Mouse (Mus musculus): ENCODE results near the gene Fam229b.

The Fam229b gene

DNA sequence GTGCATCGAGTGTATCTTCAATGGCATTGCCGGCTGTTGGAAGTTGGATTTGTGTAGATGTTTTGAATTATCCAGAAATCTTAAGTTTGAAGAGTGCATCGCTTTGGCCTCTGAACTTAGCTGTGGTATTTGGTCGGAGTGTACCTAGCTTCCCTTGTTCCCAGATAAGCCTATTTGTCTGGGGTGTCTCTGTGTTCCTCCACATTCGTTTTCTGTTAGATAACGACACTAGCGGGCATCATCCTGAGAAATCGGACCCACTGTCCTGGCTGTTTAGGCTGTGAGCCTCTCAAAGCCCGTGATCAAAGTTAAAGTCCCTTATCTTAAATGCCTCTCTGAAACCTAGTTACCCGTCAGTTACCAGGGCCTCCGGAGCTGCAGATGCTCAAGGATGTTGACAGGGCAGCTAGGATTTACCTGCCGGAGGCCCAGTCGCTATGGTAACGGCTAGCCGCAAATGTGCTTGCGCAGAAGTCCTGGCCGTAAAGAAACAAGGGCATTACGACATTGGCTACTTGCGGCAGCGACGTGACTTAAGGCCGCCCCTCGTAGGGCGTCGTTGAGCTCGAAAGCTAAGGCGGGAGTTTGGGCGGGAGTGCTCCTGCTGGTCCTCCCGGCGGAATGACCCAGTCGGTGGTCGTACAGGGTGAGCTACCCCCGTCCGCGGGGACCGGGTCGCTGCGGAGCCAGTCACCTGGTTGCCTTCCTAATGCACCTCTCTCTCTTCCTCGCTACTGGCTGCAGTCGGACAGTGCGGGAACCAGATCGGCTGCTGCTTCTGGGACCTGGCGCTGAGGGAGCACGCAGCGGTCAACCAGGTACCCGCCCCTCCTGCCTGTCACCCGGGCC lies at the start of gene Fam229b, which contains the start of gene Tube1:
TSS of gene Fam229b (minus strand) at position 453 of the 849 bp plus-strand sequence.
TSS of gene Tube1 (plus strand) at position 515 of the 849 bp plus-strand sequence.
- DNase-seq (ENCODE audit: low read depth, low spot score): peak; percentile 94

DNA sequence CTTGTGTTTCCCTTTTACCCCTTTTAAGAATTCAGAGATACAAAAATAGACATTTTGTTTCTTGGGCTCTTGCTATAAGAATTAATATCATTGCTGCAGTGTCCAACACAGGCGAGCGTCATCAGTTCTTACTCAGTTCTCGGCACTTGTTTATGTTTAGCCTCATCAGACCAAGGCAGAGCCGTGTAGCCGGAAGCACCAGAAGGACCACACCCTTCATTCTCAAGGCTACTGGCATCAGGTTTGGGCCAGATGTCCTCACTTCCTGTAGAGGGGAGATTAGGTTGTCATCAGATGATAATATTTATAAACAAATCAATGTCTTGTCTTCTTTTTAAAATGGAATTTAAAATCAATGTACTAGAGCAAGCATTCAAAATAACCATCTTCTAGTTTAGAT lies 43.3 kb upstream of the Fam229b start:
- no peak for DNase-seq (ENCODE audit: low read depth, low spot score)

DNA sequence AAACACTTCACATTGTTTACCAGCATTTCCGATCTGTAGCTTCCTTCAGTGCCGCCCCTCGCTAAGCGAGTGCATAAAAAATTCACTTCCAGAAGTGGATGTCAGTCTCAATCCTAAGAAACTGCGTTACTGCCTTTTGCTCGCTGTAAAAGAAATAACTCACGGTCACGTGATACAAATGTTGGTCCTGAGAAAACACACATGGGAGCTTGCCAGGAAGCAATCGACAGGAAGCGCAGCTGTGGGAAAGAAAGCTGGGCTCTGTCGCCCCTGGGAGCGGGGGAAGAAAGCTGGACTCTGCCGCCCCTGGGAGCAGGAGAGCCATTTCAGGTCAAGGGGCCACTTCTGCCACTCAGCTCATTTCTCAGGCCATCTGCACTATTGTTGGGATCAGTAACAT lies 39.4 kb upstream of the Fam229b start:
- peak; percentile 44 for DNase-seq (ENCODE audit: low read depth, low spot score)

DNA sequence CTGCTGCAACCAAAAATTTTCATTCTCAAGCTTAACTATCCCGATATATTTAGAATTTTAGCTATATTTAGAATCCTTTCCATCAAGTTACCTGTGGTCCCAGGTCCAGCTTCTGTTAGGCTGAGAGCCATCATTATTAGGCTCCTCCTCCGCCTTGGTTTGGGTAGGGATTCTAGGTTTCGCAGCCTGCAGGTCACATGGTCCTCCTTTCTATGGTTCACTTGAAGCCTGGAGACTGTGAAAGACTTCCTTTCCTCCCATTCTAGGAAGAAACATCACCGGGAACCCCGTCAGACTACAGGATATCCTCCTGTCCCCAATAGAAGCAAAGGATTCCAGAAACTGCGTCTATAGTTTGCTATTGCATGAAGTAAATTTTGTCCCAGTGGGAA lies 38.8 kb upstream of the Fam229b start:
- no peak for DNase-seq (ENCODE audit: low read depth, low spot score)

DNA sequence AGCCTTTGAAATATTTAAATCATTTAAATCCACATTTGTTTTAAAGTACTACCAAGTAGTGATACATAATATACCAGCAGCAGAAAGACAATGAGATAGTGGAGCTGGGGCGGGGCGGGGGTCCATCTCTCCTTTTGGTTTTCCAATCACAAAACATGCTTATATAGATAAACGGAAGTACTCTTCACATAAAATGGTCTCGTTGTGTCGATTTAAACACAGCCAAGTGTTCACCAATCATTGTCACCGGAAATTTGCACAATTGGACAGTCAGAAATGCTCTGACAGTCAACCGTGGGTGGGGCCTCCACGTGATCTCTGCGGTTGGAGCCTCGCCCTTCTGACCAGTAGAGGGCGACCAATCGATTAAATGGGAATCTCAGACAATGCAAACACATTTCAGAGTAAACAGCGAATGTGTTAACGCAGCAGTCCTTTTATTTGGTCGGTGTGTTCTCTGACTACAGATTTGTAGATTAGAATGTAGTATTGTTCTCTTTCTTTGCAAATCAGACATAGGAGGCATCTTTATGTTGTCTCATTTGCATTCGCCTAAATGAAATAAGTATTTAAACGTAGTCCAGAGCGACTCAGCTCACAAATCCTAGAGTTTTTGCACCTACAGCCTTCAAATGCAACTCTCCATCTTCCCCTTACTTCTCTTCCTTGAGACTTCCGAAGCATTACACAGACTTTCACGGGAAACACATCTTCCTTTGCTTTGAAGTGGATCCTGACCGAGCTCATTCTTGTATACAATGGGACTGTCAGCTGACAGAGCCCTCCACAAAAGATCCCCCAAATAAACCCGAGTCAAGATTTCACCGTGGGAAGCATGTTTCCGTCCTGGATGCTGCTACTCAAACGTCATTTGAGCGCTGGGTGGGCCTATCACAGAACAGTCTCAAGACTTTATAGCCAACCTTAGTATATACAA lies 38.2 kb upstream of the Fam229b start:
- DNase-seq (ENCODE audit: low read depth, low spot score): peak; percentile 83

DNA sequence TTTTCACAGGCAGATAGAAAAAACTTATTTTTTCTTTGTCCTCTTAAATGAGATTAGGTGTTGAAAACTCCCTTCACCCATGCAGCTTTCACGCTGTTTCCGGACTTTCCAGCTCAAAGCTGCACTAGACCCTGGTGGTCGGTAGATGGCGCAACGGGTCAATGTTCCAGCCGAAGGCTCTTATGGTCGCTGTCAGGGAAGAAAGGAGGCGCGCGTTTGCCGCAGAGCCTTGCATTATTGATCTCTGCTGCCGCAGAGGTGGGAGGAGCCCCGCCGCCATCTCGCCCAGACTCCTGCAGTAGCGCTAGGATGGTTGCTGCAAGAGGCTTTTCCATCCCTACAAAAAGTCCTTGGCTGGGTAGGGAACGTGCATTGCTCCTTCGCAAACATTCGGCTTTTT lies 37.4 kb upstream of the Fam229b start:
- peak; percentile 87 for DNase-seq (ENCODE audit: low read depth, low spot score)

DNA sequence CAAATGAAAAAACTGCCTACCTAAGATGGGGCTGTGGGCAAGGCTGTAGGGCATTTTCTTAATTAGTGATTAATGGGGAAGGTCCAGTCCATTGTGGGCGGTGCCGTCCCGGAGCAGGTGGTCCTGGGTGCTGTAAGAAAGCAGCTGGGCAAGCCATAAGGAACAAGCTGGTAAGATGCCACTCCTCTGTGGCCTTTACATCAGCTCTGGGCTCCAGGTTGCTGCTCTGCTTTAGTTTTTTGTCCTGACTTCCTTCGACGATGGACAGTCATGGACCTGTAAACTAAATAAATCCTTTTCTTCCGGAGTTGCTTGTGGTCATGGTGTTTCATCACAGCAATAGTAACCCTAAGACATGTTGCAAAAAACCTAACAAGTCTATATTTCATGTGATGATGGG lies 37.0 kb upstream of the Fam229b start:
- DNase-seq (ENCODE audit: low read depth, low spot score): no peak

DNA sequence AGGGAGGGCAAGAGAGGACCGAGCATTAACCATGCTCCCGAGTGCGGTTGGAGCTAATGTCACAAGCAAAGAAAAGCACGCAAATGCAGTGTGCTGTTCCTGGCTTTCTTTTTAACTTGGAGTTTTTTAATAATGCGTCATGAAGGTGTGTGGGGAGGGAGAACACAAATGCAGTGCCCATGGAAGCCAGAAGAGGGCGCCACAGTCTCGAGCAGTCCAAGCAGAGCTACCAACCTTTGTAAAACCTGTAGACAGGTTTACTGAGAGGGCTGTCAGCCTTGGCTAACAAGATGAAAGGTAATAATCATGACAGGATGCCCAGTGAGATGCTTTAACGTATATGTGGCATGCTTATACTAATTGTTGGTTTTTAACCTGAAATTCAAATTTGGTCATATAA lies 36.5 kb upstream of the Fam229b start:
- DNase-seq (ENCODE audit: low read depth, low spot score): peak; percentile 45

DNA sequence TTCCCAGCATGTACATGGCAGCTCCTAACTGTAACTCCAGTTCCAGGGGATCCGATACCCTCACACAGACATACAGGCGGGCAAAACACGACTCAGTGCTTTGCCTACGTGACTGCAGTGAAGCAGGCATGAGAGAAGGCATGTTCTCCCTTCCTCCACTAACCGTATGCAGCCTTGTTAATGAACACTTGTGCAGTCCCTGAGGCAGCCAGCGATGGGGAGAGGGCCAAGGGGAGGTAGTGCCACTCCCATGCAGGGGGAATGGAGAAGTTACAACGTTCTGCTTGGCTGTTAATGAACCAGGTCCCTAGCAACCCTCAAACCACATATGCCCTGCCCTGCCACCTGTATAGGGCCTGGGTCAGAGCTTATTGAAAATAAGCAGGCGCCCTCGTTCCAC lies 35.9 kb upstream of the Fam229b start:
- no peak for DNase-seq (ENCODE audit: low read depth, low spot score)

DNA sequence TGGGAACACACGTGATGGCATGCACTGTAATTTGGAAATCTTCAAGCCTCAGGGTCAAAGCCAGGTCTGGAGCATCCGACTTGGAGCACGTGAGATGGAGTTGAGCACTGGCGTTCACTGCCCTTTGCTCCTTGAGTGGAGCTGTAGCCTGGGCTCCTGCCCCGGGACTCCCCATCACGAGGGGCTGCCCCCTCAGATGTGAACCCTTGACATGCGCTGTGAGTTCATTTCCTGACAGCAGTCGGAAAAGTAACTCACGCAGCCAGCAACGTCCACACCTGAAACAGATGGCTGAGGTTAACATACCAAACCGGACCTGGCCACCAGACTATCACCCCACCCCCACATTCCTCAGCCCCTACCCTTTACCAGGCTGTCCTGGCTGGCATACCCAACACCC lies 33.9 kb upstream of the Fam229b start:
- DNase-seq (ENCODE audit: low read depth, low spot score): no peak

DNA sequence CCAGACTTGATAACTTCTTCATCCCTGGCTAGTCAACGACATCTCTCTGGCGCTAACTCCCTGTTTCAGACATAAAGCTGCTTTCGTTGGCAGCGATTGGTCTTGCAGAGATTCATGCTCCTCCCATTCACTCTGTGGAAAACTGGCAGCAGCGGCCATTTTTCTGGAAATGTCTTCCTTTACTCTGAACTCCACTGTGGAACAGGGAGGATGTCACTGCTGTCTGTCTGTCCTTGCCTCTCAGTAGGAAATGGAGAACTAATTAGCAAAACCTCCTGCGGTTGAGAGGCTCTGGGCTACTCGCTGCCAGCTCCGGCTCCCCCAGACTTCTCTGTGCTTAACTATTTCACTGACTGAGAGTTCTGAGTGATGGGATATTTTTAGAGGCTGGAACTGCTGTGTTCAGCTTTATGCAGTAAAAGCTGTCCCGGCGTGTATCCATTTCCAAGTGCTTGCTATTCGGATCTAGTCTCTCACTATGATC lies 32.0 kb upstream of the Fam229b start:
- DNase-seq (ENCODE audit: low read depth, low spot score): peak; percentile 34

DNA sequence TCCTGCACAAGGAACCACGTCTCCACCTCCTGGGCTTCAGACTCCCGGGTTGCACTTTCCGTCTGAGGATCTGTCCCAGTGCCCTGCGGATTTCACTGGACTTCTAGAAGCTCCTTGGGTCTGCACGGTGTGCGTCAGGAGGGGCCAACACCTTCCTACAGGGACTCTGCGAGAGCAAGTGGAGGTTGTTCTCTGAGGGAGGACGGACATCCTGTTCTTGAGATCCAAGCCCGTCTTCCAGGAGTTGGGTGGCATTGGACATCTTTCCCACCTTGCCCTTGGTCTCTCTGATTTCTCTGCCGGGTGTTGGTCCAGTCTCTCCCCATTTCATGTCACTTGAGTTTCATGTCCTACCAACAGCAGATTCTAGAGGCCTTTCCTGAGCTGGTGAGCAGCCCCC lies 30.0 kb upstream of the Fam229b start, which contains the start of gene Ccn6:
TSS of gene Ccn6 (minus strand) at position 101 of the 400 bp plus-strand sequence.
- no peak for DNase-seq (ENCODE audit: low read depth, low spot score)

DNA sequence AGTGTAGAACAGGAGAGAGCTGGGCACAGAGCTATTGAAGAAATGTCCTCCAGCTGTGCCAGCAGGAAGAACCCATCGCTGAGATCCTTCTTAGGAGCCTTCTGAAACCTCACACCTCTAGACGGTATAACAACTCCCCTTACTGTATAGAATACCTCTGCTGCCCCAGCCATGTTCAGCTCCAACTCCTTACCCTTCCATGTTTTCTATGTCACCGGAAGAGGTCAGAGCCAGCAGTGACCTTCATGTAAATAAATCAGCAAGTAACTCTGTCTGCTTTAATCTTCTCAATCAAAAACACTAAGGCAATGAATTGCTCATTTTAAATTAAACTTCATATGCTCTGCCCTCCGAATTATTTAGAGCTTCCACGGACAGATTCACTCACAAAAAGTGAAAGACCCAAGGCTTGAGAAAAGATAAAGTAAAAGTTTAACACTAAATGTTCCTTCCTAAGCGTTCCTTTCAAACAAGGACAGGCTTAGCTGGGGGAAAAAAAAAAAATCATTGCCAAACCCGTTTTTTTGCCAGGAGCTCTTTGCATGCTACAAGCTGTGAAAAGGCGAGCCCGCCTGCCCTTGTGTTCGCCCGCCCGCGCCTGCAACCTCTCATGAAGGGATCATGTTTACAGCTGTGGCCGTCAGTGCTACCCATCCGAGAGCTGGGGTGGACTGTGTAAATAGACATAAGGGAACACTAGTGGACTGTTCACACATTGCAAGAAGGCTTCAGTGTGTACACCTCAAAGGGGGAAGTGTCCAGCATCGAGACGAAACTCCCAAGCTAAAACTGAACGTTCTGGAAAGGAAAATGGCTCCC lies 29.2 kb upstream of the Fam229b start:
- DNase-seq (ENCODE audit: low read depth, low spot score): no peak

DNA sequence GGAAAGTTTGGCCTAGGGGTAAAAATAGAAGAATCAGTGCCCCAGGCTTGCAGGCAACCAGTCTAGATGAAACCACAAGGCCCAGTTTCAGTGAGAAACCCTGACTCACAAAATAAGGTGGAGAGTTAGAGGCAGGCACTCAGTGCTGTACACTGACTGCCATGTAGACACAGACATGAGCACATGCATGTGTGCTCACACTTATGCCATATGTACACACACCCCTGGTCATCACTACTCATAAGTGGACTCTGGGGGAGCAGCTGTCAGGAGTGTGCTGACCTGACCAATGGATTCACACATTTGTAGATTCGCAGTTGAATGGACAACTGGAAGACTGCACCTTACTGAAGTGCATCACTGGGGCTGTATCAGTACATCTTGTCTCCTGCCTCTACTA lies 27.7 kb upstream of the Fam229b start:
- DNase-seq (ENCODE audit: low read depth, low spot score): no peak

DNA sequence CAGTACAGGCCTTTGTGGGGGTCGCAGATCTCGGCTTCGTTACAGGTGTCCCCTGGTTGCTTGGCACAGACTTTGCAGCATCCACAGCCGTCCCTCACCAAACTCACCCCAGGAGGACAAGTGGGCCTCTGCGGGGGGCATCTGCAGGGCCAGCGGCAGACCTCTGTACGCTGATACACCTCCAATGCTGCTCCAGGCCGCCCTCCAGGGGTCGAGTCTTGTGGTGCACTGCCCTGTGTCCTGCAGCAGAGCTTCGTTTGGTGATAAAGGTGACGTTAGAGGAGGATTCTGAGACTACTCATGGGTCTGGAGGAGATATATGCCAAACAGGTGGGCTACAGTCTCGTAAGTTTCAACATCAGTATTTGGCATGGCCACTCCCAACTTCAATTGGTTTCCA lies 24.6 kb upstream of the Fam229b start:
- DNase-seq (ENCODE audit: low read depth, low spot score): no peak

DNA sequence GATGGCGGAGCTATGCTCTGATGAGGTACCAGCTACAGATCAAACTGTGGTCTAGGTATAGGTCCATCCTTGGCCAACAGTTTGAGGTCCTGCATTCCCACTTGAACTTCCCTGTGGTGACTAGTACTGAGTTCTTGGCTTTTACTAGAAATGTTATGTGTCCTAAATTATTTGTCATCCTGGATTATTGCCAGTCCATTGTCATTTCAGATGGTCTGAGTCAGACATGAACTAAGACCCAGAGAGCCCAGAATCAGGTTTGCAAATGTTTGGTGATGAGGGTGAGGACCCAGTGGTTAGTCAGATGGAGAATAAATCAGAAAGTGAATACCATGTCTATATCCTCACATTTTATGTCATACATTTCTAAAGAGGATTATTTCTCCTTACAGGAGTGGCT lies 23.6 kb upstream of the Fam229b start:
- no peak for DNase-seq (ENCODE audit: low read depth, low spot score)

DNA sequence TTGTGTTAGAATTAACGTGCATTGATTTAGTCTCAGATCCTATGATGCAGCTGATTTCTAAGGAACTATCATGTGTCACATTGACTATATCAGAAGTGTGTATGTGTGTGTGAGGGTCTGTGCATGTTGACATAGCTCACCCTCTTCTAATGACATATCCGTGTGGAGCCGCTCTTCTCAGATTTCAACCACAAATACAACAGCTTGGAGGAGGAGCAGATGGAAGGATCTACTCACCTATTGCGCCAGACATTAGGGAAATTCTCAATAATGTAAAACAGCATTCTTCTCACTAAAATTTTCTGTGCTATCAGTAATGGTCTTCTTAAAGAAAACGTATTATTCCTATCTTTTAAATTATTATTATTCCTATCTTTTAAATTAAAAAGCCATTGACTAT lies 23.0 kb upstream of the Fam229b start:
- no peak for DNase-seq (ENCODE audit: low read depth, low spot score)

DNA sequence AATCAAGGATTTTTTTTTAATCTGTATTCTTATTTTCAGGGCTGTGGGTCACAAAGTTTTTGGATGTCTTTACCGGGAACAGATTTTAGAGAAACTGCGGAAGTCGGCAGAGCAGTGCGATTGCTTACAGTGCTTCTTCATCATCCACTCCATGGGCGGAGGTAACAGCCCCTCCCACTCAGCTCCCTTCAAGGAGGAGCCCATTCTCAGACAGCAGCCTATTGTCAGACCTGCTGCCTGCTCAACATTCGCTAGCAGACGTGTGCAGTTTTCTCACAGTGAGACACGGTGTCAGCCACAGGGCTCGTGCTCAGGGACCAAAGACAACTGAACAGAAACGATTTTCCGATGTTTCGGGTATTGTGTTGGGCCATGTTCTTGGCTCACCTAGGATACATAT lies 8.5 kb upstream of the Fam229b start:
- no peak for DNase-seq (ENCODE audit: low read depth, low spot score)

DNA sequence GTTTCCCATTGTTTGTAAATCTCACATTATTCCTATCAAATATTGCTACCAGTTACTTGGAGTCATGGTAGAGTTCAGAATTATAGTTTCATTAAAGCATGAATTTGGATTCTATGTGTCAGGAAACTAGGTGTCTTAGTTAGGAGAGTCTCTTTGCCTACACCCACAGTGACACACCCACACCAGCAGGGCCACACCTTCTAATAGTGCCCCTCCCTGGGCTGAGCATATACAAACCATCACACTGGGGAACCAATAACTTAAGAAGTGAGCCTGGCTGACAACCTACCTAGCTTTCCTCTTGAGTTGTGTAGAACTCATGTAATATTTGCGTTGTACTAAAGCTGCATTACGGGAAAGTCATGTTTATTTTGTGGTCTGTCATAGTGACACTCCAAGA lies 7.7 kb upstream of the Fam229b start:
- DNase-seq (ENCODE audit: low read depth, low spot score): no peak

DNA sequence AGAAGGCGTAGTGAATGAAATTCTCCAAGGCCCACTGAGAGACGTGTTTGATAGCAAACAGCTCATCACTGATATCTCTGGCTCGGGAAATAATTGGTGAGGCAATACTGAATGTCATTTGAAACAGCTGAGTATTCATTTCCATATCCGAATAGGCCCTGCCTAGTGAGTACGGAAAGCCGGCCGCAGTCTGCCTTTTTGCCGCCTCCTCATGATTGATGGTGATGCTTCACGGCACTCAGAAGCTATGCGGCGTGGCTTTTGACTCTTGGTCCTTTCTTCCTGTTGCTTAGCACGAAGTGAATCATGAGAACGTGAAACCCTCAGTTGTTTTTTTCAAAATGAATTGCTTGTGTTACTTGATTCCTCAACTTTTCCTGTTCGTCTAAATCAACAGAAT lies 7.1 kb upstream of the Fam229b start:
- no peak for DNase-seq (ENCODE audit: low read depth, low spot score)

DNA sequence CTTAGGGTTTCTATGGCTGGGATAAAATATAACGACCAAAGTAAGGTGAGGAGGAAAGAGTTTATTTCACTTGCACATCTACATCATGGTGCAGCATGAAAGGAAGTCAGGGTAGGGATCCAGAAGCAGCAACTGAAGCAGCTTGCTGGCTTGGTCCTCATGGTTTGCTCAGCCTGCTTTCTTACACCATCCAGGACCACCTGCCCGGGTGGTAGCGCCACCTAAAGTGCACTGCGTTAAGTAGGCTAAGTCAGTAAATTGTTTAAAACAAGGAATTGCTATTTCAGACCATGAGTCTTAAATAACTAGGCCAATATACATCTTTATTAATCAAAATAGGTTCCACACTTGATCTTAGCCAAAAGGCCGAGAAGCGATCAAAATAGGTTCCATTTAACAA lies 5.0 kb upstream of the Fam229b start:
- DNase-seq (ENCODE audit: low read depth, low spot score): no peak

Data from skeletal muscle tissue, adult 2 months (tissue).